8 mouse cellular contexts compared by ENCODE assay signal in the genomic region with DNA sequence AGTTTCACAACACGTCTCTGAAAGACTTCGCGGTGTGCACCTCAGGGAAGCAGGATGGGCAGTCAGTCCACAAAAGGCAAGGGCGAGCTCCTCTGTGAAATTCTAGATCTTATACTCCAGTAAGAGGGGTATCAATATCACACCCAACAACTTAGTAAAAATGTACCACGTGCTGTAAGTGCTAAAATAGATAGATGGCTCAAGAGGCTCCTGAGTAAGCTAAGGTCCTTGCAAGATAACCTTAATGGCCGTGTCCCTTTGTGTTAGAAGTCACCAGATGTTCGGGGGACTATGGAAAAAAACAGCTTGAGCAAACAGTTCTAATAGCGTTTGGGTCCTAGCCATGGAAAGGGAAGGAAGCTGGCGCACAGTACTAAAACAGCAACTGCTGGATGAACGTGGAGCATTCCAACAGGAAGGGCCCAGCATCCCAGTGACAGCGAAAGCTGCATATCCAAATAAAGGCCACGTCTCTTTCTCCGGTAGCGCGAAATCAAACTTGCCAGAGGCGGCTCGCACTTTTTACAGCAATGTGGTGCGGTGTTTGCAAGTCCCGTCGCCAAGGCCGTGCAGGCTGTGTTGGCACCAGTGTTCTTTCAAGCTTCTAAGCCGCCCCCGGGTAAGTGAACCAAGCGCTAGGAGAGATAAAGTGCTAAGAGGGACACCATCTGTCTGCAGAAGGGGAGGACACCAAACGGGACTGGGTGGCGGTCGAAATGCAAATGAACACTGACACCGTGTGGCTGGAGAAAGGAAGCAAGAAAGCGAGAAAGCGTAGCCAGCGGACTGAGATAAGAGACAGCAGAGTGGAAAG. TPM values are rescaled to one million over a fixed set of nuclear protein-coding genes. Genes with fewer than 3 reads are reported as not detected.
A peak's percentile ranks its signal among the peaks of the same experiment; 100 is the strongest.
DNase-seq lines count a peak whose midpoint lies in the region; ATAC-seq and TF ChIP-seq lines count a peak whose summit lies in the region.

No protein-coding gene starts in this region.

- peak overlapping the region; percentile 57 for H3K4me3 ChIP-seq in bone marrow macrophage, adult 2 months (ENCODE audit: insufficient read depth, low read length)
- H3K4me3 ChIP-seq in embryonic facial prominence, embryonic 15.5 days (replicated peaks) = peak overlapping the region; percentile 47
- H3K4me3 ChIP-seq in limb, embryonic 13.5 days = peak overlapping the region; percentile 51
- peak overlapping the region; percentile 35 for H3K4me3 ChIP-seq in midbrain, embryonic 14.5 days (replicated peaks; ENCODE audit: low read depth, low read length)

- no peaks in the 10 kb centered on the region for H3K4me1 ChIP-seq in bone marrow macrophage, adult 2 months (ENCODE audit: control insufficient read depth, insufficient read depth, low read length)
- peaks cover 15% of the 10 kb centered on the region for H3K4me1 ChIP-seq in embryonic facial prominence, embryonic 15.5 days
- peaks cover 15% of the 10 kb centered on the region; the same call in 1 of the 2 replicates for H3K4me1 ChIP-seq in limb, embryonic 13.5 days
- H3K4me1 ChIP-seq in midbrain, embryonic 14.5 days (ENCODE audit: control insufficient read depth, insufficient read depth, low read length) = no peaks in the 10 kb centered on the region; the same call in 1 of the 2 replicates

- WGBS in embryonic facial prominence, embryonic 15.5 days = 4% methylated on average over 31 of the region's 31 CpGs
- WGBS in limb, embryonic 13.5 days = 7% methylated on average over 31 of the region's 31 CpGs
- 7% methylated on average over 31 of the region's 31 CpGs for WGBS in midbrain, embryonic 14.5 days

- TF ChIP-seq CTCF in bone marrow macrophage, adult 2 months (IDR thresholded peaks at IDR 0.05; ENCODE audit: low read depth, low read length) = peak; percentile 76

- peak; percentile 77 to 80 for DNase-seq in B cell, adult 2 months
- DNase-seq in heart, adult 9 months (ENCODE audit: low spot score in 2 of 2) = peak; percentile 79 to 83
- peak; percentile 72 for DNase-seq in kidney, adult 9 months
- DNase-seq in midbrain, embryonic 14.5 days = peak; percentile 89
- DNase-seq in spleen, adult 12 weeks (ENCODE audit: low spot score) = peak; percentile 57

- TF ChIP-seq POLR2A in bone marrow macrophage, adult 2 months (IDR thresholded peaks at IDR 0.05; ENCODE audit: borderline replicate concordance, low read depth, low read length) = no peak

- no peaks in the 10 kb centered on the region for H3K9me3 ChIP-seq in embryonic facial prominence, embryonic 15.5 days (replicated peaks)
- no peaks in the 10 kb centered on the region for H3K9me3 ChIP-seq in limb, embryonic 13.5 days
- no peaks in the 10 kb centered on the region for H3K9me3 ChIP-seq in midbrain, embryonic 14.5 days (ENCODE audit: control insufficient read depth, low read length)

- H3K27ac ChIP-seq in bone marrow macrophage, adult 2 months (ENCODE audit: insufficient read depth, low read depth, low read length) = no peak overlapping the region
- H3K27ac ChIP-seq in embryonic facial prominence, embryonic 15.5 days (replicated peaks) = 0 out of 2 replicates have a peak overlapping the region, but pooled peaks have one; percentile 7
- H3K27ac ChIP-seq in limb, embryonic 13.5 days = no peak overlapping the region
- H3K27ac ChIP-seq in midbrain, embryonic 14.5 days (replicated peaks; ENCODE audit: low read depth, low read length) = no peak overlapping the region

- H3K36me3 ChIP-seq in embryonic facial prominence, embryonic 15.5 days = no peaks in the 10 kb centered on the region
- no peaks in the 10 kb centered on the region for H3K36me3 ChIP-seq in limb, embryonic 13.5 days
- no peaks in the 10 kb centered on the region for H3K36me3 ChIP-seq in midbrain, embryonic 14.5 days (ENCODE audit: control insufficient read depth, insufficient read depth, low read length)

- H3K9ac ChIP-seq in embryonic facial prominence, embryonic 15.5 days = peak overlapping the region; percentile 13; the same call in 1 of the 2 replicates
- H3K9ac ChIP-seq in limb, embryonic 13.5 days = peak overlapping the region; percentile 68
- H3K9ac ChIP-seq in midbrain, embryonic 14.5 days (replicated peaks; ENCODE audit: low read length) = peak overlapping the region; percentile 49; the same call in 1 of the 2 replicates

- peak overlapping the region; percentile 73 for H3K4me2 ChIP-seq in embryonic facial prominence, embryonic 15.5 days (replicated peaks)
- H3K4me2 ChIP-seq in limb, embryonic 13.5 days (replicated peaks) = peak overlapping the region; percentile 78
- H3K4me2 ChIP-seq in midbrain, embryonic 14.5 days (ENCODE audit: low read length) = peak overlapping the region; percentile 79

- no peaks in the 10 kb centered on the region; the same call in 1 of the 2 replicates for H3K27me3 ChIP-seq in embryonic facial prominence, embryonic 15.5 days
- H3K27me3 ChIP-seq in limb, embryonic 13.5 days = 0 out of 2 replicates have a peak, but pooled peaks cover 6% of the 10 kb centered on the region
- H3K27me3 ChIP-seq in midbrain, embryonic 14.5 days (ENCODE audit: control insufficient read depth, insufficient read depth, low read length) = 0 out of 2 replicates have a peak, but pooled peaks cover 5% of the 10 kb centered on the region

- ATAC-seq in embryonic facial prominence, embryonic 15.5 days (ENCODE audit: insufficient number of reproducible peaks, low FRiP score, low TSS enrichment, low read depth) = peak; percentile 74
- ATAC-seq in limb, embryonic 13.5 days (ENCODE audit: low FRiP score, low read depth) = peak; percentile 84
- peak; percentile 90 for ATAC-seq in midbrain, embryonic 14.5 days (ENCODE audit: low FRiP score, low TSS enrichment)

RNA-seq across cellular contexts. Expression of gene Elf2, which starts 24.4 kb away (rescaled TPM):
- polyA plus RNA-seq in bone marrow macrophage, adult 2 months (2012; ENCODE audit: insufficient read depth, insufficient read length, missing spikeins) = 54.0 and 57.6 TPM in 2 replicates
- 60.8 and 71.0 TPM in 2 replicates for polyA plus RNA-seq in embryonic facial prominence, embryonic 15.5 days (2015; fragmentation: Nextera tagmentation; extraction: Ambion mirVana)
- polyA plus RNA-seq in limb, embryonic 13.5 days (2015; fragmentation: Nextera tagmentation; extraction: Ambion mirVana) = 65.0 and 70.3 TPM in 2 replicates
- 28.6 and 37.3 TPM in 2 replicates for polyA plus RNA-seq in midbrain, embryonic 14.5 days (2014; fragmentation: Nextera tagmentation; extraction: Ambion mirVana)

RNA-seq across cellular contexts. Expression of gene Mgarp, which starts 31.6 kb away (rescaled TPM):
- not detected in 2 replicates for polyA plus RNA-seq in bone marrow macrophage, adult 2 months (2012; ENCODE audit: insufficient read depth, insufficient read length, missing spikeins)
- polyA plus RNA-seq in embryonic facial prominence, embryonic 15.5 days (2015; fragmentation: Nextera tagmentation; extraction: Ambion mirVana) = 4.8 and 5.7 TPM in 2 replicates
- 4.5 and 6.4 TPM in 2 replicates for polyA plus RNA-seq in limb, embryonic 13.5 days (2015; fragmentation: Nextera tagmentation; extraction: Ambion mirVana)
- polyA plus RNA-seq in midbrain, embryonic 14.5 days (2014; fragmentation: Nextera tagmentation; extraction: Ambion mirVana) = 2.6 and 4.6 TPM in 2 replicates

RNA-seq across cellular contexts. Expression of gene Ndufc1, which starts 43.9 kb away (rescaled TPM):
- polyA plus RNA-seq in bone marrow macrophage, adult 2 months (2012; ENCODE audit: insufficient read depth, insufficient read length, missing spikeins) = 133 and 140 TPM in 2 replicates
- 613 and 635 TPM in 2 replicates for polyA plus RNA-seq in embryonic facial prominence, embryonic 15.5 days (2015; fragmentation: Nextera tagmentation; extraction: Ambion mirVana)
- polyA plus RNA-seq in limb, embryonic 13.5 days (2015; fragmentation: Nextera tagmentation; extraction: Ambion mirVana) = 645 and 690 TPM in 2 replicates
- polyA plus RNA-seq in midbrain, embryonic 14.5 days (2014; fragmentation: Nextera tagmentation; extraction: Ambion mirVana) = 796 and 925 TPM in 2 replicates

RNA-seq across cellular contexts. Expression of gene Naa15, which starts 50.0 kb away (rescaled TPM):
- polyA plus RNA-seq in bone marrow macrophage, adult 2 months (2012; ENCODE audit: insufficient read depth, insufficient read length, missing spikeins) = 48.1 and 56.7 TPM in 2 replicates
- 40.6 and 41.4 TPM in 2 replicates for polyA plus RNA-seq in embryonic facial prominence, embryonic 15.5 days (2015; fragmentation: Nextera tagmentation; extraction: Ambion mirVana)
- 51.7 and 52.2 TPM in 2 replicates for polyA plus RNA-seq in limb, embryonic 13.5 days (2015; fragmentation: Nextera tagmentation; extraction: Ambion mirVana)
- polyA plus RNA-seq in midbrain, embryonic 14.5 days (2014; fragmentation: Nextera tagmentation; extraction: Ambion mirVana) = 37.9 and 41.5 TPM in 2 replicates

Comparison
In these comparisons a context has a peak if more than half of its experiments do, and no peak if none do; other contexts are left out.
1. H3K9ac ChIP-seq: peak in every context shown above with its lines; median percentile 68 in limb, embryonic 13.5 days; 49 in midbrain, embryonic 14.5 days; 13 in embryonic facial prominence, embryonic 15.5 days.